Mouse (Mus musculus): Measurements from ENCODE around the gene Alk.

The Alk gene

DNA sequence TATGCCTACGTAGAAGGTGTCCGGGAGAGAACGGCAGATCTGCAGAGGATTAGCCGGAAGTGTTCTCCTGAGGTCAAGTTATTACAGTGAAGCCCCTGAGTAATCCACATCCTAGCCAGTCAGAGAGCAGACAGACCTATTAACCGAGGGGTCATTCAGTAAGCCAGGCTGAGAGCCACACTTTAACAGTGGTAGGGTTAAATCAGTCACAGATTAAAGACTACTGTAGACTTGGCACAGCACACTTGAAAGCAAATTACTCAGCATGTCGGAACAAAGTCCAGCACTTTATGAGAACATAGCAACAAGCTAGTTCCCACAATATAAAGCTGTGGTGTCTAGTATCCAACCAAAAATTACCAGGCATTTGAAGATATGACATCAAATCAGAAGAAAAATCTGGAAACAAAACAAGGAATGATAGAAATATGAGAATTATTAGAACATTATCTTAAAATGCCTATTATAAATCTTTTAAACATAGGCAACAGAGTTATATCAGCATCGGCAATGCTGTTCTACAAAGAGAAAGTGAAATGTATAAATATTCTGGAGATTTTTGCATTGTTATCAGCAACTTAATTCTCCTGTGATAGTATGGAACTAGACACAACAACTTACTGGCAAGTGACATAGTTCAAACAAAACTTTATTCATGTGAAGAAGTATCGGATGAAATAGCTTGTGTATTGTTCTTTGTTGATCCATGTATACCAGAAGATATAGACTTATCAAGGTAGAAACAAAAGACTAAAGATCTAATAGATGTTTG, 472.1 kb downstream of the Alk start:
- DNase-seq (ENCODE audit: low spot score): no peak

DNA sequence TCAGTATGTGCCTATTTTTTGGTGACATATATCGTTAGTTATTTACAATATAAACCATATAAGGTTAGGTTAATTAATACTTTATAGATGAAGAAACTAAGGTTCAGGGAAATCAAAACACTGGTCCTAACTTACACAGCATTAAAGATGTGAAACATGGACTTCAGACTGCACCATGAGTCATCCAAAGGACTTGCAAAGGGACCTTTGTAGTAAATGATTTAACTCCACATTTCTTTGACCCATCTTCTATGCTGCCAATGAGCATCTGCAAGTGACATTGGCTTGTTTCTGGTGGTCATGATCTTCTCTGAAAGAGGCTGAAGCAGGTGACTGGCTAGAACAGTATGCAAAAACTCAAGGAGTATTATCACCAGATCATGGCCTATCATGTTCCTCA, 482.8 kb downstream of the Alk start:
- DNase-seq (ENCODE audit: low spot score): no peak

GRCm38 (mm10) chr17:72120278-72120677, 484.1 kb downstream of the Alk start:
- no peak for DNase-seq (ENCODE audit: low spot score)

DNA sequence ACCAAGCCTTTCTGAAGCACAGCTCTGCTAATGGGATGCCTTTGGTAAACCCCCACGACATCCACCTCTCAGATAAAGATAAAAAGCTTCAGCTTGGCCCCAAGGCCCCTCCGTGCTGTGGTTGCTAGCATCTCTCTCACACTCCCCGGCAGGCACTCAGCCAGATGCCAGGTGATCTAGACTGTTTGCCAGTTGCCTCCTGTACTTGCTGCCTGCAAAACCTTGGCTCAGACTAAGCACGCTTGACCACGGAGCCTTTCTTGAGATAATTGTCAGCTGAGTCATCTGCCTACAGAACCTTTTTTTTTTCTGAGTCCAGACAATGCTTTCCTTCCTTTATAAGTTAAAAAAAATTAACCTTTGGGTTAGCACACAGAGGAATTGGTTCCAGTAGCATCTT, 486.1 kb downstream of the Alk start:
- no peak for DNase-seq (ENCODE audit: low spot score)

- no peak for DNase-seq (ENCODE audit: low spot score)
These were observed 489.0 kb downstream of the Alk start for GRCm38 (mm10) chr17:72115271-72115944.

- DNase-seq (ENCODE audit: low spot score): no peak
These were observed 492.4 kb downstream of the Alk start for GRCm38 (mm10) chr17:72112004-72112403.

DNA sequence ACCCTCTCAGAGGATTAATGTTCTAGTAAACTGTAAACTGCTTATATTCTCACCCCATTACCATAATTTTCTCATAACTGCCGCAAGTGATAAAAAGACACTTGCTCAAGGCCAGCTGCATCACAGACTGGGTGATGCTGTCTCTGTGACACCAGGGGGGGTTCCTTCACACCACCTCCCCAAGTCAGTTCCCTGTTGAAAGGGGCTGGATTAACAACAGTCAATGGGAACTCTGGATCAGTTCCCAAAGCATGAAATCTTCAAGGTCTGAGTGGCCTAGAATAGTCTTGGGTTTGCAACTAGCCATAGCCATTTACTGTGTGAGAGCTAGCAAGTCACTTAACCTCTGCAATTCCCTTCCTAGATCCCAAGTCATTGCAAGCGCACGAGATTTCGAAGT, 492.9 kb downstream of the Alk start:
- DNase-seq (ENCODE audit: low spot score): no peak

DNA sequence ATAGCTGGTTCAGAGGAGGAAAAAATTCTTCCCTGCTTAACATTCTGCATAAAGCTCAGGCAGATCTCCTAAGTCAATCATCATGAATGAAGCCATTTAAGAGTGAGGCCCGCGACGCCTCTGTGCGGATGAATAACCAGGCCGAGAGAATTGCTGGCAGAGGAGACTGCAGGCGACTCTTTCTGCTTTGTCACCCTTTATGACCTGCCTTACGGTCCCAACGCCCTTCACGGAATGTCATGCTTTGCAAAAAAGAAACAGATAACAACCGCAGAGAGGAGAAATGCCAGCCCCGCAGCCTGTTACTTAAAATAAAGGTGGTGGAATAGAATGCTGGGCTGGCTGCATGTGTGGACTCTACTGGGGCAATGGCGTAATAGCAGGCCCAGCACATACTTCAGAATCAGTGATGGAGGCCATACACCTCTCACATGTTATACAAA, 517.1 kb downstream of the Alk start:
- DNase-seq (ENCODE audit: low spot score): no peak

GRCm38 (mm10) chr17:72081396-72081795, 523.0 kb downstream of the Alk start:
- DNase-seq (ENCODE audit: low spot score): no peak

DNA sequence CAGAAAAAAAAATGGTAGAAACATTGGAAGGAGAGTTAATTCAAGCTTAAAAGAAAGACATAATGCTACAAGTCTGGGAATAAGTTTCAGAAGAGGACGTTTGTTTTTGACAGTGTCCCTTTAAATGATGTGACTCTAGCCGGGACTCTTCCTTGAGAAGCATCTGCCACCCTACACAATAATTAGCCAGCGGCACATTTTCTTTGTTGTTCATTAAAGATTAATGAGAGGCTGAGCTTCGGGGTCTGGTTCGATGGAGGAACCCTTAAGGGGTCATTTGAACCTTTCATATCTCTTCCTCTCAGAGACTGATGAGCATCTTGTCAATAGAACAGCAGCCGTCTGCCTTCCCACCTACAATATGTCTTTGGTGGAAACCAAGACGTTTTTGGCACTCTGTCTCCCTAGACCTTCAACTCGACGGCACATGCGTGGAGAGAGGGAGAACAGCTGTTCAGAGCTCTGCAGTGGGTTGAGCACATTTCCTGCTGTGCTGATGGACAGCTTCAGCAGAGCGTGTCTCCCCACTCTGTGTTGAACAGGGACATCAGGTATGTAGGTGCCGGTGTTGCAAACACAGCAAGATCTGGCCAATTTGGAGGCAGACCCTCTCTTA, 528.0 kb downstream of the Alk start:
- no peak for DNase-seq (ENCODE audit: low spot score)

DNA sequence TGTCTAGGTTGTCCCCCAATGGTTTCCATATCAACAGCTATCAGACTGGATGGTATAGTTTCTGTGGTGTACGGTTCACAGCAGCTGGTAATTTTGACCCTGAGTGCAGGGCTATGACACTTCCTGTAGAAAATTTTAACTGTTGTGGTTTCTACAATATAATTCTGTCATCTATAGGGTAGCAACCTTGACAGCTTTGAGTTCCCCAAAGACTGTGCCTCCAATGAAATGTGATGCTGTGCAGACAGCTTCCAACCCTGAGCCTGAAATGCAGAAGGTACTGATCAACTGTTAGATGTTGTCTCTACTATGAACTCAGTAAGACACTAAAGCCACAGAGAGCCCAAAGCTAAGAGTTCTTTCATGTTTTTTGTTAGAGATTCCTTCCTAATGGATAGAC, 532.6 kb downstream of the Alk start:
- no peak for DNase-seq (ENCODE audit: low spot score)

GRCm38 (mm10) chr17:72068176-72068575, 536.3 kb downstream of the Alk start:
- DNase-seq (ENCODE audit: low spot score): no peak

- no peak for DNase-seq (ENCODE audit: low spot score)
These were observed 541.4 kb downstream of the Alk start for GRCm38 (mm10) chr17:72062978-72063377.

- DNase-seq (ENCODE audit: low spot score): no peak
These were observed 545.1 kb downstream of the Alk start for GRCm38 (mm10) chr17:72059312-72059711.

DNA sequence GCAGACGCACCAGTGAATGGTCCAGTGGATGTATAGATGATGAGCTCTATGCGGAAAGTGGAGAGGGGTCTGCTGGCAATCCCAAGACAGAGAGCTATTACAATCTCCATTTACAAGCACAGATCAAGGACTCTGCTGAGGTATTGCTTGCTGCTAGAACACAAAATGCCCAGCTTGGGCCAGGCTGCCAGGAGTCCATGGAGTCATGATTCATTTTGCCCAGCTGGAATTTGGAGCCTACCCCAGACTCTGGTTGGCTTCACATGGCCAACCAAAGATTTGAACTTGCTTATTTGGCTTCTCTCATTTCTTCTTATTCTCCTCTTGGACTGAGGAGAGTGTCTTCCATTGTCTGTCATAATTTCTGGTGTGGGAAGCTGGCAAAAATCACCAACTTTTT, 558.8 kb downstream of the Alk start:
- DNase-seq (ENCODE audit: low spot score): no peak

DNA sequence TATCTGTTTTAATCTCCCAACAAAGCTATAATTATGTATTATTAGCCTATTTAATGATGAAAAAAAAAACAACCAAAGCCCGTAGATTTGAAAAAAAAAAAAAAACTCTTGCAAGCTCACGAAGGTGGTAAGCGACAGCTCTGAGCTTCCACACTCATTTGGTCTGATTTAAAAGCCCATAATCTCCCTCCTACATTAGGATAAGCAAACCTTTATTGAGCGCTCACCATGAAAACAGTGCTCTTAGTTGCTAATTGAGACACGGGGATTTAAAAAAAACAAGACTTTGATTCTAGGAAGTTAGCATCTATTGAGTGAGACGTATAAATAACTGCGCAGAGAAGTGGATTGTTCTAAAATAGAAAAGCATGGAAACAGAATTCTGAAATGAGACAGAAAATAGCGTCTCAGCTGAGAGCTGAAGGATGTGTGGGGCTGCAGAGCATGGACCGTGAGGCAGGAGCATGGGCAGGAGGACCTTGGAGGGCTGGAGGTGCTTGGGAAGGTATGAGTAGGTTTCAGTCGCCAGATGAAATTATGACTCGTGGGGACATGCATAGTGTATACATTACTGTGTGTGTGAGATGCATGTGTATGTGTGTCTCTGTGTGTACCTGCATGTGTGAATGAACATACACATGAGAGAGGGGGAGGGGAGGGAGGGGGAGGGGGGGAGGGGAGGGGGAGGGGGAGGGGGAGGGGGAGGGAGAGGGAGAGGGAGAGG, 560.6 kb downstream of the Alk start:
- no peak for DNase-seq (ENCODE audit: low spot score)

- DNase-seq (ENCODE audit: low spot score): peak; percentile 43
These were observed 561.3 kb downstream of the Alk start for GRCm38 (mm10) chr17:72043001-72043666.

DNA sequence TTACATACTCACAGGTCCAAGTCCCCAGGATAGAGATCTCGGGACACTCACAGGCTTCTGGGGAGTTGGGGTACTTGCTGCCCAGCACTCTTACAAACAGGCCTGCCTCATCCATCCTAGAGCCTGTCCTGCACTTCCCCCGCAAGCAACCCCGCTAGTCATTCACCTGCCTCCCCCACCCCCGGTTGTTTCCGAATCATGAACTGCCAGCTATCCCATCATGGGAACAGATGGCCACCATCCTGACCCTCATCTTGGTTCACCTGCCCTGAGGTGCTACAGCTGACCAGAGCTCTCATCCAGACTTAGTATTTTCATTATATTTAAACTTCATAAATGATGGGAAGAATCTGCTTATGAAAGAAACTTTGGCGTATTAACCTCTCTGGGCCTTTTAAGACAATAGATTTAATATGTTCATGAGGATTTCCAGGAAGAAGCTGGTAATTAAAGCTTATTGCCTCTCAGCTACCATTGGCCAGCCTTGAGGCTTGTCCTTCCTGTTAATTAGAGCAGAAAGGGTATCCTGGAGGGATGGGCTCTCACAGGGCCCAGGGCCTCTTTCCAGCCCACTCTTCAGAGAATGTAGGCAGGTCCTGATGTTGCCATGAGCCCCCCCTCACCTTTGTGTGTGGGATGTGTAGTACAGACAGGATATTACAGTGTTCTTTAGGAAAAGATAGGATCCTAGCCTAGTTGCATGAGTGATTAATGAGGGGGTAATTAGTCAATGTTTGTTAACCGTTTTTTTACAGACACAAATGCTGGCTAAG, 565.1 kb downstream of the Alk start:
- no peak for DNase-seq (ENCODE audit: low spot score)

DNA sequence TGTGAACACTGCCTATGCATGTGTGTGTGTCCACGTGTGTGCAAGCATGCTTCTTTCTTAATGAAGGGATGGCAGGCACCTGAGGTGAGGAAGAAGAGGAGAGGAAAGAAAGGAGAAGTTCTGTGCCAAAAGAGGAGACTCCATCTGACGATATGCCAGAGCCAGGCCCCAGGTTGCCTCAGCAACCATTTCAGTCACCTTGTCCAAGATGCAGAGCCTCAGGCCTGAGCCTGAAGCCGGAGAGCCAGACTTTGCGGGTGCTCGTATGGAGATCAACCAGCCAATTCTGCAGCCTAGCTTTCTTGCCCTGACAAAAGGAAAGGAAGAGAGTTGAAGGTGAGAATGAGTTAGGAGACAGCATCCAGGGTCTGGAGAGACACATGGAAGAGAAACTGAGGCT, 566.1 kb downstream of the Alk start:
- no peak for DNase-seq (ENCODE audit: low spot score)

DNA sequence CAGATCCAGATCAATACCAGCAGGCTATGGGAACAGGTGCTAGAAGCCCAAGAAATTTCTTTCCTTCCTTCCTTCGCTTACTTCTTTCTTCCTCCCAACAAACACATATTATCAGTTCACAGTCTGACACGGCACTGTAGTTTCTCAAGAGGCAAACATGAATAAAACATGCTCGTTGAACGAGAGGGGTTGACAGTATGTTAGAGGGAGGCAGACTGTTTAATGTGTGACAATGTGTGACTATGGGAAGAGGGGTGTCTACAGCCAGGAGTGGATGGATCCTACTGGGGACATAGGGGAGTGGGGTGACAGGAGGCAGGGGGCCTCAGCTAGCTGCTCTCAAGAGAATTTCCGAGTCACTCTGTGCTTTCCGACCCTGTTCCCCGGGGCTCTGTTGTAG, 573.8 kb downstream of the Alk start:
- DNase-seq (ENCODE audit: low spot score): no peak

DNA sequence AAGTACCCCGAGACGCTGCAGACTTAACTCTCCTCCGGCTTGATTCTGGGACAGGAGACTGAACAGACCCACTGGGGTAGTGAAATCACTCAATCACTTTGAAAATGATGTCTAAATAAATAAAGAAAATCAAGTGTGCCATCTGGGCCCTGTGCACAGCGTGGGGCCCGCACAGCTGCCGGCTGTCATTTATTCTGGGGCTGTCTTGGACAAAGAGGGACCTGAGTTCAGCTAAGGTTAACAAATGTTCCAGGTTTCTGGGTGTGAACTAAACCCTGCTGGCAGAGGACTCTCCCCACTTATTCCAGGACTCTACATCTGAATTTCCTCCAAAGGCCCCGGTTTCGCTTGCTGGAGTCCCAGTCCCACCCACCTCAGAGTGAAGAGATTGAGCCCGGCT, 581.1 kb downstream of the Alk start:
- no peak for DNase-seq (ENCODE audit: low spot score)

Data from left cerebral cortex, adult 11 months (tissue).